Mouse (Mus musculus) E14TG2a.4 (cell line): ENCODE measurements around the gene Nup93.

ENCODE experiments used
- CTCF ChIP-seq: conservative IDR thresholded peaks from 2 replicates; pipeline ENCODE4 v1.5.1; 2014; ENCODE audit warnings: low read length
- POU5F1 ChIP-seq: IDR thresholded peaks from 2 replicates; pipeline ENCODE4 v1.6.1; 2014; ENCODE audit warnings: low read length, borderline replicate concordance

DNA sequence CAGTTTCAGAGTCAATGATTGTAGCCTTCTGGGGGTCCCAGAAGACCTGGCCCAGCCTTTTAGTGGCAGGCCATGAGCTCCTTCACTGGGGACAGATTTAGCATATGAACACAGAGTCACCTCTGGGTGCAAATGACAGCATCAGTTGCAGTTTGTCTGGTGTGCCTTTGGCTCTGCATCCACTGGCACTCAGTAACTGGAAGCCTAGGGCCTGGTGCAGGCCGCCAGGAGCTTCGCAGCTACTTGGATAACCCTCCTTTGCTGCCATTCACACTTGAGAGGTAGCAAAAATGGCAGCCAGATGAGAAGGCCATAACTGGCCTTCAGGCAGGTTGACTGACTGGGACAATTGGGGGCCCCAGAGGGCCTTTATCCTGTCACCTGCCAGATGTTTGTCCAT, 103.3 kb downstream of the Nup93 start:
- TF ChIP-seq CTCF (no peak), POU5F1 (no peak)
